Mouse (Mus musculus) layer of hippocampus, postnatal 10 days (tissue): Measurements from ENCODE around the gene Otop3. TPM values are rescaled to one million over a fixed set of nuclear protein-coding genes. Genes with fewer than 3 reads are reported as not detected.

Experiments used
- DNase-seq, 2 experiments: peaks; one replicate each; pipeline ENCODE4 v3.0.0; 2021; ENCODE audit warnings: low spot score in 2 of 2
- total RNA-seq, 2 experiments: library from RNA; stranded (reverse); gene quantifications; 2 replicates each; pipeline ENCODE4 v1.2.3; 2021

Gene Otop3
- total RNA-seq, 2 experiments from 2014 or later, result 0.45 to 0.53 TPM

DNA sequence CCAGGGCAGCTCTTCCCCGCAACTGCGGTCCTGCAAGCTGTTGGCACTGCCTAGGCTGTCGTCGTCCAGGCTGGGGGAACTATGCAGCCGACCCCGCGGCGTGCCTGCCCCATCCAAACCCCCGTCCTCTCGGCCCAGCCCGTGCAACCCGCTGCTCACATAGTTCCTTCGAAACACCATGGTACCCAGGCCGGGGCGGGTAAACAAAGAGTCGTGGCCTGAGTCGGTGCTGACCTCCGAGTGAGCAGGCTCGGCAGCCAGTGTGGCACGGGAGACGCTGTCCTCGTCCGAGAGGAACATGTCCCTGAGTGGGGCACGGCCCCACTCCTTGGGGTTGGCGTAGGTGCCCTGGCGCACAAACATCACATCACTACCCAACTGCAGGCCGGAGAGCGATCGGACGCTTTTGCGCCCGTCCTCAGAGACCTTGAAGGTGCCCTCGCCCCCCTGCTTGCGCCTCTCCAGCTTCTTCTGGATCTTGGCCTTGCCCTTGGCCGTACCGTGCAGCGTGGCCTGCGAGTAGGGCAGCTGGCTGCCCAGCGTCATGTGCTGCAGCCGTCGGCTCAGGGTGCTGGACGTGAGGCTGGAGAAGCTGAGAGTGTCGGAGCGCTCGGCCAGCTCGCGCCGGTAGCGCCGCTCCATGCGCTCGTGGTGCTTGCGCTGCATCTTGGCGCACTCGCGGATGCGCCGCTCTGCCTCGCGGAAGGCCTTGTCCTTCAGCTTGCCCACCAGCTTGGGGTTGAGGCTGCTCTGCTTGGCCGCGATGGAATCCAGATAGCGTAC is 16.1 kb upstream of the Otop3 start:
- no peak for DNase-seq

DNA sequence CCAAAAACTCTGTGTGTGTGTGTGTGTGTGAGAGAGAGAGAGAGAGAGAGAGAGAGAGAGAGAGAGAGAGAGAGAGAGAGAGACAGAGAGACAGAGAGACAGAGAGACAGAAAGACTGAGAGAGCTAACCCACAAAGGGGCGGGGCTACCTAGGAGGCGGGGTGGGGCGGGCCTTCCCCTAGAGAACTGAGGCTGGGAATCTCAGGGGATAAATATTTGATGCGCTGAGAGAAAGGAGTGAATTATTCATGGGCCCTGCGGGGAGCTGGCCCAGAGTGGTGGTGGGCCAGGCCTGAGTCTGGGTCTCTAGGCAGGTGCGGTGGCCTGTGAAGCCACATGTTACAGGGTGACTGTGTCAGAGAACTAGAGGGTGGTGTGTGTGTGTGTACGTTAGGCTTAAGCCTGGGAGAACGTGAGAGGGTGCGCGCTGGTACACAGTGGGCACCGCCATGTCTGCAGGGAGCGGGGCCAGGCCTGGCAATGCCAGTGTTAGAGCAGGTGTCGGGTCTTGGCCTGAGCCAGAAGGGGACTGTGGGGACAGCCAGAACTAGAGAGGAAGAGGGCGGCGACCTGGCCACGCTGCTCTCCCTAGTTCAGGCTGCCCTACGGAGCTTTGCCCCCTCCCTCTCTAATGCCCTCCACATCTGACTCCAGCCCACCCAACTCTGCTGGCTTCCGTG is 14.7 kb upstream of the Otop3 start:
- no peak for DNase-seq

GRCm38 (mm10) chr11:115321906-115322693 is 12.4 kb upstream of the Otop3 start, which contains the start of gene Ush1g:
Gene Ush1g, minus strand, starts transcription at chr11:115322041.
- DNase-seq, result peak; percentile 52 to 63

DNA sequence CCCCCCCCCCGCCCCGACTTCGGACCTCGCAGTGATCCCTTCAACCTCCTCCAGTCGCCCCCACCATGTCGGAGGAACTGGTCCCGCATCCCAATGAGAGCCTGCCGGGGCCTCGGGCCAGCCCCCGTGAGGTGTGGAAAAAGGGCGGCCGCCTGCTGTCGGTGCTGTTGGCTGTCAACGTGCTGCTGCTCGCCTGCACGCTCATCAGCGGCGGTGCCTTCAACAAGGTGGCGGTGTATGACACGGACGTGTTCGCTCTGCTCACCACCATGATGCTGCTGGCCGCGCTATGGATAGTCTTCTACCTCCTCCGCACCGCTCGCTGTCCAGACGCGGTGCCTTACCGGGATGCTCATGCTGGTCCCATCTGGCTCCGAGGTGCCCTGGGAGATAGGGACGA is 11.2 kb upstream of the Otop3 start:
- DNase-seq, result no peak

- no peak for DNase-seq
Measured at GRCm38 (mm10) chr11:115326730-115327129, 7.8 kb upstream of the Otop3 start.

DNA sequence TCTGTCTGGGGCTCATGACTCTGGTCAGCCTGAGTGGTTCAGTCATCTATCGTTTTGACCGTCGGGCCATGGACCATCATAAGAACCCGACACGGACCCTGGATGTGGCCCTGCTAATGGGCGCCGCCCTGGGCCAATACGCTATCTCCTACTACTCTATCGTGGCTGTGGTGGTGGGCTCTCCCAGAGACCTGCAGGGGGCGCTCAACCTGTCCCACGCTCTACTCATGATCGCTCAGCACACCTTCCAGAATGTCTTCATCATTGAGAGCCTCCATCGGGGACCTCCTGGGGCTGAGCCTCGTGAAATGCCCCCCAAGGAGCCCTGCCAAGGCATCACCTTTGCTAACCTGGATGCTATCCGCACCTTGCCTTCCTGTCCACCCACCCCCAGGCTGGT is 5.2 kb upstream of the Otop3 start:
- no peak for DNase-seq

DNA sequence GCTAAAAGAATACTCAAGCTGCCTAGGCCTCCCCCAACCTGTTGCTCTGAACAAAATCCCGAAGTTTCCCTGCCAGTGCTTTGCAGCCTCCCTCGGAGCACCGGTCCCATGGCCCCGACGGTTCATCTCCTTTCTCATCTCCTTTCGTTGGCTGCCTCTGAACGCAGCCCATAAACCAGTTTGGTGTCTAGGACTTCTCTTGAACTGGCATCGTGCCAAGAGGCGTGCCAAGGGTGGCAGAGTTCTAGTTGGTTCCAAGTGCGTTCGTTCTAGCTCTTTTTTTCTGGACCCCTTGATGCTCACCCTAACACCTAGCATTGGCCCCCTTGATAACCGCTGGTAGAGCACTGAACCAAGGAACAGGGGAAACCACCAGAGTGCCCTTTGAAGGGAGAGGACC is 692 bp downstream of the Otop3 start:
- no peak for DNase-seq

DNA sequence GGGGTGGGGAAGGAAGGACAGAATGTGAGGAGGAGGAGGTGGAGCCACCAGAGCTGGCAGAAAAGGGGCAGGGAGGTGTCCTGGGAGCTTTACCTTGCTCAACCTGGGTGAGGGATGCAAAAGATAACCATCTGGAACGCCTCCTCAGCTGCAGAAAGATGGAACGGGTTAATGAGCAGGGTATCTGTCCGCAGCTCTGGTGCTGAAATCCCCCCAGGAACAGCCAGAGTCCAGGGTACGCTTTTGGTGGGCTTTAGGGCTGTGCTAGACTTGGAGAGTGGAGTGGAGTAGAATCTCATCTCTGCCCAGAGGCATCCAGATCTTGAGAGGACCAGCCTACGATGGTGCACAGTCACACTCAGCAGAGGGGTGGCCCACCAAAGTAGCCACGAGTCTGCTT is 1.6 kb downstream of the Otop3 start:
- no peak for DNase-seq

DNA sequence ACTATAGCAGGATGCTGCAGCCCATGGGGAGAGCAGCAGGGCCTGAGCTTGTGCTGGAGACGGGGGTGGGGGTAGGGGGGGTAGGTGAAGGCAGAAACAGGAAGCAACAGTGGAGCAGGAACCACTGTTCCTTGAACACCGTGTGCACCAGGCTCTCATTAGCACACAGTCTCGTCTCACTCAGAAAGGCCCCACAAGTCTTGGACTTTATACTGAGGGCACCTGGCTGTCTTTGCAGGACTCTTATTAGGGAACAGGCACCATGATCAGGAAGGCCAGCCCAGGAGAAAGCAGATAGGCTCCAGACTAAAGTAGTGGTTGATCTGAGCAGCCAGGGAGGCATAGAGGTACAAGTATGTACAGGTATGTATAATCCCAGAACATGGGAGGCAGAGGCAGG is 2.8 kb downstream of the Otop3 start:
- DNase-seq, result no peak

DNA sequence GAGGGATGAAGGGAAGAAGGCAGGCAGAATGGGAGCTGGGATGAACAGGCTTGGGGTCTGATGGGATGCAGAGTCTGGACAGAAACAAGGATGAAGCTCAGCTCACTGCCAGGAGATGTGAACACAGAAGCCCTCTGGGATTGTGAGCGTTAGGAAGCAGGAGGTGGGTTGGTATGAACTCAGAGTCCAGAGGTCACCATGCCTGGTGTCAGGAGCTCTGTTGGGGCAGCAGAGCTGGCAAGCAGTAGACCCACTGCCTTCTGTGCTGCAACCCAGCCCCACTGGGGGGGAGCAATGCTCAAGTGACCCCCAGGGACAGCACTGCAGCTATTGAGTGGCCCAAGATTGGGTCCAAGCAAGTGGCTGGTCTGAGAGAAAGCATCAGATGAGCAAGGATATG is 3.3 kb downstream of the Otop3 start:
- DNase-seq, result no peak

- no peak for DNase-seq
Measured at GRCm38 (mm10) chr11:115341246-115341645, 6.7 kb downstream of the Otop3 start.

DNA sequence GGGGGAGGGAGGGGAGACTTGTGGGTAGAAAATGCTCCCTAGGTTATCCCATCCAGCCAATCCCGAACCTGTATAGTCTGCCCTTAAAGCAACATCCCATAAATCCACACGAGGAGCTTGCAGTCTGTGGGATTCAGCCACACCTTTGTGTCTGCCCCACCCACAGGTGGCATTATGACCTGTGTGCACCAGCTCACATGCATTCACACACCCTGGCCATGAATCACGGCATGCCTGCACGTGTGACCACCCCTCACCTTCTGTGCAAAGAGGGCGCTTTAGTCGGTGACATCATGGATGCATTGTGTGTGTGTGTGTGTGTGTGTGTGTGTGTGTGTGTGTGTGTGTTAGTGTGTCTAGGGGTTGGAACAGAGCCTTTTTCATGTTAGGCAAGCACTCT is 7.3 kb downstream of the Otop3 start:
- DNase-seq, result no peak

DNA sequence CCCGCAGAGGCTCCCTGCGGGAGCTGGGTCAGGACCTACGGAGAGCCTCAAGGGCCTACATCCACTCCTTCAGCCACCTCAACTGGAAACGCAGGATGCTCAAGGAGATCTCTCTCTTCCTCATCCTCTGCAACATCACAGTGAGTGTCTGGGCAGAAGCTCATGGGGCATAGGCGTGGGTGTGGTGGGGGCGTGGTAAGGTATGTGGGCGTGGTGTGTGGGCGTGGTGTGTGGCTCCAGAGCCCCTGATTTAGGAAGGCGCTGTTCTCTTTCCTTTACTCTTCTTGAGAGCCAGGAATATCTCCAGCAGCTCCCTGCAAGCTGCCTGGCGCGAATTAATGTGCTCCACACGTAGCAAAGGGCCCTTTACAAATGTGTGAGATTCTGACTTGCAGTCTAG is 10.4 kb downstream of the Otop3 start:
- no peak for DNase-seq

GRCm38 (mm10) chr11:115345515-115345914 is 11.0 kb downstream of the Otop3 start:
- DNase-seq, result no peak

DNA sequence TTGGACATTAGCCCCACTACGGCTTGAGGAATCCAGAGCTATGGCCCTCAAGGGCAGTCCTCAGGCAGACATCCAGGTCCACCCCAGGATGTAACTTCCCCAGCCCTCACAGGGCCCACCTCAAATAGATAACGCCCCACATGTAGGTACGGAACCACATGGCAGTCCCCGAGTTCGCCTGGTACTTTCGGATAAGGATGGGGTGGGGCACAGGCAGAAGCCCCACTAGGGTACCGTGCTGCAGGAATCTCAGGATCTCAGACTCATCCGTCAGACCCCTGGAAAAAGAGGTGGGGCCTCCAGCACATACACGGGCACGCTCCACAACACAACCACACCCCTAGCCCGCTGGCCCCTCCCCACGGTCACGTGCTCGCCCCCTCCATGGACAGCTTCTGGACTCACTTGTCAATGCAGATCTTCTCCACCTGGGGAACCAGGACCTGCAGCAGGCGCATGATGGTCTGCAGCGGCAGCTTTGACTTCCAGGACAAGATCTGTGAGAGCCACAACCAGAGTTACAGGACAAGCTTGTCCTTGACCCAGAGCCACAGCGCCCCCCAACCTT is 14.2 kb downstream of the Otop3 start:
- DNase-seq, result no peak

- no peak for DNase-seq
Measured at GRCm38 (mm10) chr11:115349976-115350375, 15.4 kb downstream of the Otop3 start.

- DNase-seq, result no peak
Measured at GRCm38 (mm10) chr11:115353375-115353774, 18.8 kb downstream of the Otop3 start.

DNA sequence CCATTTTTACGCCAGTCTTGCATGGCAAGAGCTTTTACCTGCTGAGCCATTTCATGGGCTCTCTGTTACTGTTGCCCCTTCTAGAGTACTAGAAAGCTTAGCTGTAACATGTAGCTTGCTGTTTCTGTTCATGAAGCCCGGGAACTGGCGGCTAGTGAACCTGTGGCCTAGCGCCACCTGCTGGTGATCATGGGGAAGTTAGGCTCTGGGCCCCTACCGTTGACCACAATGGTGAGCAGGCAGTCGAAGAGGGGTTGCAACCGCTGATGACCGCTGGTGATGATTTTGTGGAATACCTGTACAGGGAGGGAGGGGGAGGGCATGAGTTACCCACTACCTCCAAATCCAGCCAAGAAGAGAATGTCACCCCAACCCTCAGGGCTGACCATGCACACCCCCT is 19.7 kb downstream of the Otop3 start:
- DNase-seq, result peak; percentile 72 to 82

DNA sequence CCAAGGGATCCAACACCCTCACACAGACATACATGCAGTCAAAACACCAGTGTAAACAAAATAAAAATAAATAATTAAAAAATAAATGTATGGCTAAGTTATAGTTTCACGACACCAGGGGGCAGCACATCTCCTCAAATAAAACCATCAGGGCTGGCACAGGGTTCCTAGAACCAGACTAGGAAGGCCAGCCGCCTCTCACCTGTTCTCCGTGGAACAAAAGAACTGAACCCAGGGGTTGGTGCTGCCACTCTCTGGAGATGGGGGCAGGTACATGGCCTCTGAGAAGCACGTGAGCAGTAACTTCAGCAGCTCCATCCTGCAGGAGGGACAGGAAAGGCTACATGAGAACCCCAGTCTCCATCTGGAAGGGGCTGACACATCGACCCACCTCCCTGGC is 23.9 kb downstream of the Otop3 start:
- DNase-seq, result peak; percentile 73 to 79

DNA sequence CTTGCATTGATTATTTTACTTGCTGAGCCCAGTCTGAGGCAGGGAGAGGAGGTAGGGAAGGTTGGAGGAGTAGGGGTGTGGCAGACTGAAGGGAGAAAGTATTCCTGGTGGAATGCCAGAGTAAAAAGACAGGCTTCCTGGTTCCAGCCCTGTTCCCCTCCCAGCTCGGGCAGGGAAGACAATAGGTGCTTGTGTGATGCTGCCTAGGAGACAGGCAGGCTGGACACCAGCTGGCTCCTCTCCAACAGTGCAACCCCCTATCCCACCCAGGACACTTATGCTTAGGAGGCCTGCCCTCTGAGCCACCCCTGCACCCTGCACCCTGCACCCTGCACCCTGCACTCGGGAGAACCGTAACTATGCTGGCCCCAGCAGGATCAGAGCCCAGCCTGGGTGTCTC is 24.8 kb downstream of the Otop3 start:
- peak in 1 of 2 experiments; percentile 23 for DNase-seq

- no peak for DNase-seq
Measured at GRCm38 (mm10) chr11:115359726-115360125, 25.2 kb downstream of the Otop3 start.

GRCm38 (mm10) chr11:115364136-115364535 is 29.6 kb downstream of the Otop3 start:
- no peak for DNase-seq
